Mouse (Mus musculus) splenic B cell, adult 2 months (primary cell): ENCODE measurements around the gene Serp2.
"Not testable (repeated sequence)": the region's sequence is repeated elsewhere in the genome, so short reads cannot be mapped to it uniquely, and the experiment has no call there.

Experiments
- DNase-seq: peaks from one replicate; pipeline ENCODE4 v3.0.0-alpha.2; 2011; ENCODE audit warnings: low read depth, low spot score
- H3K27me3 ChIP-seq: 2 replicates; pipeline ENCODE4 v1.6.1; 2012; ENCODE audit warnings: mild to moderate bottlenecking, low read length, moderate library complexity, mixed read lengths; ENCODE audit not compliant: control insufficient read depth, poor library complexity, insufficient read depth, severe bottlenecking
- H3K36me3 ChIP-seq: 2 replicates; pipeline ENCODE4 v1.6.1; 2012; ENCODE audit warnings: mild to moderate bottlenecking, low read length, moderate library complexity, mixed read lengths; ENCODE audit not compliant: control insufficient read depth, poor library complexity, insufficient read depth, severe bottlenecking

Serp2 gene

GRCm38 (mm10) chr14:76585831-76586405 lies 29.2 kb upstream of the Serp2 start:
- no peak for DNase-seq
- Histone ChIP-seq H3K36me3 (no peaks in the 10 kb centered on the region), H3K27me3 (no peaks in the 10 kb centered on the region)

- DNase-seq: no peak
- Histone ChIP-seq H3K36me3 (no peaks in the 10 kb centered on the region), H3K27me3 (no peaks in the 10 kb centered on the region)
These were observed 27.3 kb upstream of the Serp2 start for GRCm38 (mm10) chr14:76583985-76584384.

GRCm38 (mm10) chr14:76581974-76582922 lies 25.6 kb upstream of the Serp2 start:
- Histone ChIP-seq H3K36me3 (no peaks in the 10 kb centered on the region), H3K27me3 (no peaks in the 10 kb centered on the region)
- DNase-seq: peak; percentile 65

DNA sequence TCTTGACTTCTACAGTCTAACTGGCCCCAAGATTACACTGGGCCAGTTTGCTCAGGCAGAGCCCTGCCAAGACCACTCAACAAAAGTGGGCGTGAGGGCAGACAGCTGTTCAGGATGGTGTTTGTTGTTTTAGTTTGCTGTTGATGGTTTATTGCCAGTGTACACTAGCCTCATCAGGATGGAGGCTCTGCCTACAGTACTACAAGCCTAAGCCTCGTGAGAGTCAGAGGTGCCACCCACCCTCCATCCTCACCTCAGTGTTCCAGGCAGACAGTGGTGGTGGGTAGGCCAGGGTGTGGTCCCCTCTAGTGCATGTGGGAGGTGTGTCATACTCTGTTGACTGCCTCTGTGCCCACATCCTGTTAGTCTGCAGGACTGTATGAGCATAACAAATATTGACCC lies 23.0 kb upstream of the Serp2 start:
- peak; percentile 77 for DNase-seq

DNA sequence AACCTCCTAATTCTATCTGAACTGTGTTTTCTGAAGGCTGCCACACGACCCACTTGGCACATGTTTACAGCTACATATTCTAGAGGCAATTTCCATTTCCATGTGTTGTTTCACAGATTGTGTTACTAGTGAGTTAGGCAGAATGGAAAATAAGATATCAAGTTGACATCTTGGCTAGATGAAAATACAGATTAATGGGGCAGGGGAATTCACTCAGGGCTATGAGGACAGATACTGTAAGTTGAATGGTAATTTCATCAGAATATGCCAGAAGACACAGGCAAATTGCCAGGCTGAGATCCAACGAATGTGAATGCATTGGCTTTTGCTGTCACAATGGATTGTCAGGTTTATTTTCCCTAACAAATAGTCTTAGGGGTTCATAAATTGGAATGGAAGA lies 21.2 kb upstream of the Serp2 start:
- H3K36me3 ChIP-seq: no peaks in the 10 kb centered on the region
- H3K27me3 ChIP-seq: no peaks in the 10 kb centered on the region
- DNase-seq: no peak

More for the DNA sequence above, 23.0 kb upstream of the Serp2 start:
- Histone ChIP-seq H3K36me3 (no peaks in the 10 kb centered on the region), H3K27me3 (no peaks in the 10 kb centered on the region)

DNA sequence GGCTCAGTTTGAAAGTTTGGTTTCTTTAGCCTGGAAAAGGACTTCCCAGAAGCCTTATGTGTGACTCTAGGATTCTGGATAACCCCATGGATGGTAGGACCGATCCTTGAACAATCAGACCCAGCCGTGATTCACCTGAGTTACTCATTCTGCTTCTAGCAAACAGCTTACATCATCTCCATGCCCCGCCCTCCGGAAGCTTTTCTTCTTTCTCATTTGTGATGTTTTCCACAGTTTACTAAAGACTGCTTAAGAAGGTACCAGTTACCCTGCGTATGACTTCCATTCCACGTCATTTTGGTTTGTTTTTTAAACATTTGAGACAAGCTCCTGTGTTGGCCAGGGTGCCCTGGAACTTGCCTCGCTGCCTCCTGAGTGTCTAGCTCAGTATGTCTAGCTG lies 13.6 kb upstream of the Serp2 start:
- no peaks in the 10 kb centered on the region for H3K27me3 ChIP-seq
- H3K36me3 ChIP-seq: no peaks in the 10 kb centered on the region
- no peak for DNase-seq

DNA sequence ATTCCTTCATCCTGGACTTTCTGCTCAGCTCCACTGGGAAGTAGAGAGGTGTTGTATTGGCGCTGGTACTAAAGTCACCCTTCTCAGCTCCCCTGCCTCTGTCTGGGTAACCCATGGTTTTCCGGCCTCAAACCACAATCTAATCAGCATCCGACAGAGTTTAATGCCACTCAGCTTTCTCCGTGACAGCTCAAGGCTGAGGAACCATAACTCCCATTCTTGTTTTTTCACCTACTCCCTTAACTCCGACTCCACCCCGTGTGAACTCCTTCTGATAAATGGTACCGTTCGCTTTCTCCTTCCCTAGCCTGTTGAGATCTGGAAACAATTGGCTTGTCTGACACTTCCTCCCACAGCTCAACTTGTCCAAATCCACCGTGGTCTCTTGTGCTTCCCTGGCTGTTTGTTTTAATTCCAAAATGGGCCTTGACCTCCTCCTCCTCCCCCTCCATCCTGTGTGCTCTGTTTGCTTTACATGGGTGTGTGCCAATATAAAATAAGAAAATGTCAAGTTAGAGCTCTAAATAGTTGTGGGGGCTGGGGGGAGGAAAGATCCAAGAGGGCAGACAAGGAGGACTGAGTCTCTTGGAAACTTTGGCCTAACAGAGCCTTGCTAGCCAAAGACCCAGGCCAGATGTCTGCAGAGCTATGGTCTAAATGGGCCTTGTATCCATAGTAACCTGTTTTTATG lies 12.7 kb upstream of the Serp2 start:
- DNase-seq: peak; percentile 28
- H3K27me3 ChIP-seq: no peaks in the 10 kb centered on the region
- no peaks in the 10 kb centered on the region for H3K36me3 ChIP-seq

GRCm38 (mm10) chr14:76568548-76568947 lies 11.9 kb upstream of the Serp2 start:
- no peaks in the 10 kb centered on the region for H3K27me3 ChIP-seq
- H3K36me3 ChIP-seq: no peaks in the 10 kb centered on the region
- DNase-seq: no peak

- no peaks in the 10 kb centered on the region for H3K36me3 ChIP-seq
- DNase-seq: no peak
These were observed 10.6 kb upstream of the Serp2 start for GRCm38 (mm10) chr14:76567280-76567679.

GRCm38 (mm10) chr14:76566711-76567110 lies 10.0 kb upstream of the Serp2 start:
- Histone ChIP-seq H3K27me3 (no peaks in the 10 kb centered on the region), H3K36me3 (no peaks in the 10 kb centered on the region)
- no peak for DNase-seq

More at GRCm38 (mm10) chr14:76567280-76567679, 10.6 kb upstream of the Serp2 start:
- H3K27me3 ChIP-seq: no peaks in the 10 kb centered on the region

- no peak for DNase-seq
- H3K36me3 ChIP-seq: no peaks in the 10 kb centered on the region
- no peaks in the 10 kb centered on the region for H3K27me3 ChIP-seq
These were observed 9.5 kb upstream of the Serp2 start for GRCm38 (mm10) chr14:76566193-76566592.

GRCm38 (mm10) chr14:76559208-76559607 lies 2.5 kb upstream of the Serp2 start:
- no peaks in the 10 kb centered on the region for H3K36me3 ChIP-seq
- no peaks in the 10 kb centered on the region for H3K27me3 ChIP-seq
- DNase-seq: no peak

GRCm38 (mm10) chr14:76558171-76558570 lies 1.5 kb upstream of the Serp2 start:
- H3K36me3 ChIP-seq, H3K27me3 ChIP-seq, DNase-seq: not testable (repeated sequence)

DNA sequence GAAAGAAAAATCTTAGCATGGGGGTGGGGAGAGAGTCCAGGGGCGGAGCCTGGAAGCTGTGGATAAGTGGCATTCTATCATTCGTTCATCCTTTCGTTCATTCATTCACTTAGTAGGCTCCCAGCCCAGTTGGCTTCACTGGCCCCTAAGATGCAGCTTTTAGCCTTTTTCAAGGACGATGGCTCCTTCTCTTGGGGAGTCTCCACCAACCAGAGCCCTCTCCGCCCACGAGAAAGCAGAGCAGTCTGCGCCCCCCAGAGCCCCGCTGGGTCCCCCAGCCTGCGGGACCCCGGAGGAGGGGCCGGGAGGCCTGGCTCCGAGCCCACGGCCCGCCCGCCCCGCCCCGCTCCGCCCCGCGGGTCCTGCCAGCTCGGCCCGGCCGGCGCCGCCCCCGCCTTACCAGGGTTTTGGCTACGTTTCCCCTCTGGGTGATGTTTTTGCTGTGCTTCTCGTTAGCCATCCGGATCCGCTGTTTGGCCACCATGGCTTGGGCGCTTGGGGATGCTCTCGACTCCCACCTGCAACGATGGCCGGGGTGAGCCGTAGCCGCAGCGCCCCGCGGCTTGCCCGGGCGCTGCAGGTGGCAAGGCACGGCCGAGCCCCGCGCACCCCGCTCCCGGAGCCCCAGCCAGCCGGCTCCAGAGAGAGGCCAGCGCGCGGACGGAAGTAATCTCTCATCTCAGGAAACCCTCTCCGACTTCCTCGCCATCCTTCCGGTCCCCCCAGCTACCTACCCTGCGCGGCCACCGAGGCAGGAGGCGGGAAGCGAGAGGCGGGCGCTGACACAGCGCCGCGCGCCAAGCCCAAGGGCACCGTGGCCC lies 448 bp downstream of the Serp2 start:
- DNase-seq: peak; percentile 50
- Histone ChIP-seq H3K36me3 (no peaks in the 10 kb centered on the region), H3K27me3 (no peaks in the 10 kb centered on the region)
